Mouse (Mus musculus): ENCODE data around the gene Arhgdib.

GRCm38 (mm10) chr6:136946943-136947342 is 5.2 kb upstream of the Arhgdib start:
- TF ChIP-seq EP300 (IDR thresholded peaks at IDR 0.05; ENCODE audit: low read length) (no peak), JUND (conservative IDR thresholded peaks at IDR 0.05; ENCODE audit: low read depth, low read length) (no peak), MAX (IDR thresholded peaks at IDR 0.05; ENCODE audit: low read length) (no peak), POLR2A (IDR thresholded peaks at IDR 0.05; ENCODE audit: low read depth, low read length) (no peak), TCF12 (IDR thresholded peaks at IDR 0.05; ENCODE audit: low read depth, low read length) (no peak), CTCF (conservative IDR thresholded peaks at IDR 0.05 in 1 of 2, IDR thresholded peaks at IDR 0.05 in 1 of 2; ENCODE audit: low read depth in 2 of 2, low read length in 2 of 2) (no peak), GABPA (IDR thresholded peaks at IDR 0.05; ENCODE audit: insufficient replicate concordance, low read depth, low read length) (no peak), BHLHE40 (IDR thresholded peaks at IDR 0.05; ENCODE audit: low read depth, low read length) (no peak), MAFK (IDR thresholded peaks at IDR 0.05; ENCODE audit: insufficient replicate concordance, low read length) (no peak), E2F4 (IDR thresholded peaks at IDR 0.05; ENCODE audit: insufficient replicate concordance, low read depth, low read length) (no peak)
